Mouse (Mus musculus) left cerebral cortex, adult 9 months (tissue): ENCODE measurements around the gene Ilf3.
"Not testable (repeated sequence)": the region's sequence is repeated elsewhere in the genome, so short reads cannot be mapped to it uniquely, and the experiment has no call there.

Experiments used
- DNase-seq, 2 experiments: peaks; one replicate each; pipeline ENCODE4 v3.0.0; 2022; ENCODE audit warnings: low spot score in 2 of 2

Gene Ilf3

DNA sequence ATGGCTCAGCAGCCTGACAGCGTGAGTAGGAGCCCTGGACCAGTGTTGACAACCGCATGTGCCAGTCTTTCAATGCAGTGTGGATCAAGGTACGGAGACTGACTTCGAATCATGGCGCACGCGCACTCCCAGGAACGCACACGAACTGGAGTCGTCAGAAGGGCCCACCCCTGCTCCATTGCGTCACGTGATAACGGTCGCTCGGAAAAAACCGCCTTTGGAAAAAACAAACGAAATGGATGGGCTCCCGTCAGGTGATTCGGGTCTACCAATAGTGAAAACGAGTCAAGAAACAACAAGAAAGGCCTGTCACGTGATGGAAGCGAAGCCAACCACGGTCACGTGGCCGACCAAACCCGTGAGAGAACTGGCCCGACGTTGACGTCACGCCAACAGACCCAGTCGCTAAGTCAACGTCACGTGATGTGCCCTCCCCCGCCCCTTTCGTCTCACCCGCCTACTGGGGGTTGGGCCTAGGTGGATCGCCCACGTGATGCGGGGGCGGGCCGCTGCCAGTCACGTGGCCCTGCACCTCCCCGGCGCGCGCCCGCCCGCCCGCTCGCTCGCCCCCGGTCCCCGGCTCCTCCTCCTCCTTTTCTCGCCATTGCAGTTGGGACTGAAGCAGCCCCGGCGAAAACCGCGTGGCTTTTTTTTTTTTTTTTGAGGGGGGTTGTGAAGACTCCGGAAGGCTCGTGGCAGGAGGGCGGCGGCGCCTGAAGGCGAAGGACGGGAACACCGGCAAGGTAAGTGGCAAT is at the start of gene Ilf3:
Gene Ilf3 (plus strand): TSS at position 515 of the 755 bp plus-strand sequence.
- DNase-seq = peak; percentile 100

DNA sequence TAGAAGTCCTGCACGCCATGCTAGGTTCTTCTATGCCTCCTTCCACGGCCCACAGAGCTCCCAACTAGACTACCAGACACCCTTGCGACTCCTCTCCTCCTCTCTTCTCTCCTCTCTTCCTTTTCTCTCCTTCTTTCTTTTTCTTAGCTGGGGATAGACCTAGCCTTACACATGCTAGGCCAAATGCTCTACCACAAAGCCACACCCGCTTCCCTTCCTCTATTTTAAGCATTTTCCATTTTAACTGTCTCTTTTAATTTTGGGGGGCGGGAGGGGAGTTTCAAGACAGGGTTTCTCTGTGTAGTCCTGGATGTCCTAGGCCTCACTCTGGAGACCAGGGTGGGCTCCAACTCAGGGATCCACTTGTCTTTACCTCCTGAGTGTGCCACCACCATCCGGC is 48.9 kb upstream of the Ilf3 start:
- no peak for DNase-seq

DNA sequence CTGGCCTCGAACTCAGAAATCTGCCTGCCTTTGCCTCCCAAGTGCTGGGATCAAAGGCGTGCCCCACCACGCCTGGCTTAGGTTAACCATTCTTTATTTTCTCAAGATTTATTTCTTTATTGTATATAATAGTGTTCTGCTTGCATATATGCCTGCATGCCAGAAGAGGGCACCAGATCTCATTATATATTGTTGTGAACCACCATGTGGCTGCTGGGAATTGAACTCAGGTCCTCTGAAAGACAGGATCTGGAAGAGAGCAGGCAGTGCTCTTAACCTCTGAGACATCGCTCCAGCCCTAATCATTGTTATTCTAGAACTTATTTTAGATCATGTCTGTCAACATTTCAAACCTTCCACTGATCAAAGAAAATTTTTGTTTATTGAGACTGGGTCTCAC is 48.2 kb upstream of the Ilf3 start:
- DNase-seq = no peak

DNA sequence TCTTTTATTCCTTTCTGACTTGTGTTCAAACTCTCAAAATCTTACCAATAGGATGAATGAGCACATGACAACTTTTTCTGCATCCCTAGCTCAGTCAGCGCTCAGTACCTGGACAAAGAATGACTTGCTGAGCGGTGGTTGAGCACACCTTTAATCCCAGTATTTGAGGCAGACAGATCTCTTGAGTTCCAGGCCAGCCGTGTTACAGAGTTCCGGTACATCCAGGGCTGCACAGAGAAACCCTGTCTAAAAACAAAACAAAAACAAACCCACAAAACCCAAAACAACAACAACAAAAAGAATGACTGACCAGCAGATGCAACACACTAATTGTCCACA is 47.4 kb upstream of the Ilf3 start:
- DNase-seq = no peak

DNA sequence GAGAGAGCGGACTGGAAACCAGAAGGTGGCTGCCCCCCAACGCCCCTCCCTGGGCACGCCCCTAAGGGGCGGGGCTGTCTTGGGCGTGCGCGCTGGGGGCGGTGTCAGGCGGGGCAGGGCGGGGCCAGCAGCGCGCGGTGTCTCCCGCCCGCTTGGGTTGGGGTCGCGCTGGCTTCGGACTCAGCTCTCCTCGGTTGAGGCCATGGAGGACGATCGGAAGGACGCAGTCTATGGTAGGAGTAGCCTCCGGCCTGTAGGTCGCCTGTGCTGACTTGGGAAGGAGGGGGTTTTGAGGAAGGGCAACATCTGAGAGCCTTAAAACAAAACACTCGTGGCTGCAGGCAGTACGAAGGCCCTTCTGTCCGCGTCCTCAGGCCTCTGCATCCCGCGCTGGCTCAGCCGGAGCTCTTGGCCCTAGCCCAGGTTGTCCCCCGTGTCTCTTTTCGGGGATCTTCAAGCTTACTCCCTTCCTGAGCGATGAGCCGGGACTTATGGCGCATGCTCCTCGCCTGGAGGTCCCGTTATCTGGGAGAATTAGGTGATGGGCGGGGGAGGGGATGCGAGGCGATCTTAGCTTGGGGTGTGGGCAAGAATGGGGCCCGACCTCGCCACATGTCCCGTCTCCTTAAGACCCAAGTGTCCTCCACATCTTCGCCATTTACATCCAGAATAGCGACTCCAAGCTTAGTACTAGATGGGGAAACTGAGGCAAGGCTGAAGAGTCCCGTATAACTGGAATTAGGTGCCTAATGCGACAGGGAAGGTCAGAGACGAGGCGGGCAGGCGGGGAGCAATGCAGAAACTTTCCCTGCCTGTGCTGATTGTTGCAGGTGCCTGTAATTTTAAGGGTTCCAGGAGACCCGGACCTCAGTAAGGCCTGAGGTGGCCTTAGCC is 46.8 kb upstream of the Ilf3 start, which contains the start of gene Slc44a2:
Gene Slc44a2 (plus strand): TSS at position 80 of the 894 bp plus-strand sequence.
- DNase-seq = peak in 1 of 2 experiments; percentile 72

DNA sequence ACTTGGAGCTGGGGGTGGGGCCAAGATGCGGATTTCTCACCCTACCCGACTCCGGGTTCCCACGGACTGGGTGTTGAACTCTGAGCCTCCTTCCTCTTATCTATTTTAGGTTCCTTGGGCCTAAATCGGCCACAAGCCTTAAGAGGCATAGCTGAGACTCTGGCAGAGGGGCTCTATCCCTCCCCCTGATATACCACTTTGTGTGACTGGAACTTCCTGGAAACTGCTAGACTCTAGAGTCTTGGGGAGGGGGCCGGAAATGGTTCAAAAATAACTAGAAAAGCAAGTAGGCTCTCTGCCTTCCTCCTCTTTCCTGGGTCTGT is 46.2 kb upstream of the Ilf3 start:
- DNase-seq = peak in 1 of 2 experiments; percentile 40

DNA sequence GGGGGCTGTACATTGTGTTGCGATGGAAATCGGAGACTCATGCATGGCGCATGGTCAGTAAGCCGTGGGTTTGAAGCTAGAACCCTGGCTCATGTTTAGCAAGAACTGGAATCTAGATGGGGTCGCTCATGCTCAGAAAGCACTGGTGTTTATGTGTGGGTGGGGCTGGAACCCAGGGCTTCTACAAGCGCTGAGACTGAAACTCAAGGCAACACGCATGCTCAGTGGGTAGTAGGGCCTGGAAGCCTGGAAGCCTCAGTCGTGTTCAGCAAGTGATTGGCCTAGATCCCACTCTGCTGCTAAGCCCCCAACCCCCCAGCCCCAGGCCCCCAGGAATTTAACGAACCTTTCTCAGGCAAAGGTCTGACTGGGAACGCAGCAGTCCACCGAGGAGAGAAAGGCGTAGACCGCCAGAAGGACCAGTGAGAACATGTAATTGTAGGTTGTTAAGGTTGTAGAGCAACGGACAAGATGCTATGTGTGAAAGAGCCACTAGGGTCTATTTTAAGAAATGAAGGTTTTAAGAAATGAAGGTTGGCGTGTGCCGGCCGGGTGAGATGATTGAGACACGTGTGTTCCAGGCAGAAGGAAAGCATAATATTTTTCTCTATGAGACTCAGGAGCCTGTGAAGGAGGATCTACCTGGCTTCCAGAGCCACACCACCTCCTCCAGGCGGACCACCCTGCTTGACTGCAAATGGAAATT is 45.3 kb upstream of the Ilf3 start:
- peak in 1 of 2 experiments; percentile 19 for DNase-seq

DNA sequence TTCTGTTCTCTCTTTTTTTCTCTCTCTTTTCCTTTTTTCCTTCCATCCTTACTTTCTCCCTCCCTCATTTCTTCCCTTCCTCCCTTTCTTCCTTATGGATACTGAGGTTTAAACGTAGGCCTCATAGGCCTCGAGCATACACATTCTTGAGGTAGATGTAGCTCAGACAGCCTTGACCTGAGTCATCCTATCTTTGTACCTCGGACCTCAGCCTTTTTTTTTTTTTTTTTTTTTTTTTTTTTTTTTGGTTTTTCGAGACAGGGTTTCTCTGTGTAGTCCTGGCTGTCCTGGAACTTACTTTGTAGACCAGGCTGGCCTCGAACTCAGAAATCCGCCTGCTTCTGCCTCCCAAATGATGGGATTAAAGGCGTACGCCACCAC is 44.8 kb upstream of the Ilf3 start:
- not testable (repeated sequence) for DNase-seq

DNA sequence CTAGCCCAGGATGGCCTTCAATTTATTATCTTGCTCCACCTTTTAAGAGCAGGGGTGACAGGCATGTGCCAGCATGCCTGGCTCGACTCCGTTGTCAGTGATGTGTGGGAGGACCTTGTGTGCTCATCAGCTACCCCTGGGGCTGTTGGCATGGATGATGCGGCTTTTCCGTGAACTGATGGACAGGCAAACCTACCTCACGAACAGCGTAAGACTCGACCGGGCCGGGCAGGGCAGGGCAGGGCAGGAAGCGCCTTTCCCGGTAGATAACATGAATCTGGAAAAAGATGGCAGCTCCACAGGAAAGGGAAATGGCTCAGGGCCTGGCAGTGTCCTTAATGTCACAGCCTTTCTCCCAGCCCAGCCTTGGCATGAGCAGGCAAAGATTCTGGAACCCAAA is 43.4 kb upstream of the Ilf3 start:
- no peak for DNase-seq

DNA sequence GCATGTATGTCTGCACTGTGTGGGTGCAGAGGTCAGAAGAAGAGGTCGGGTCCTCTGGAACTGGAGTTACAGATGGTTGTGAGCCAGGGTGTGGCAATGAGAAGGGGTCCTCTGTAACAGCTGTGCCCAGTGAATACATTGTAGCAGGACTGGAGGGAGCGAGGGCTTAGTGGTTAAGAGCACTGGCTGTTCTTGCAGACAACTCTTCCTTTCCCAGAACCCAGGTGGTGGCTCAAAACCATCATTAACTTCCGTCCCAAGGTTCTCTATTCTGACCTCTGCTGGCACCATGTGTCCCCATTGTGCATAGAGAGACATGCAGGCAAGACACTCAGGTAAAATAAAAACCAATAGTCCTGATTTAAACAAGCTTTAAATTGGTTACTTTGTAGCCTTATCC is 40.1 kb upstream of the Ilf3 start:
- DNase-seq = no peak

DNA sequence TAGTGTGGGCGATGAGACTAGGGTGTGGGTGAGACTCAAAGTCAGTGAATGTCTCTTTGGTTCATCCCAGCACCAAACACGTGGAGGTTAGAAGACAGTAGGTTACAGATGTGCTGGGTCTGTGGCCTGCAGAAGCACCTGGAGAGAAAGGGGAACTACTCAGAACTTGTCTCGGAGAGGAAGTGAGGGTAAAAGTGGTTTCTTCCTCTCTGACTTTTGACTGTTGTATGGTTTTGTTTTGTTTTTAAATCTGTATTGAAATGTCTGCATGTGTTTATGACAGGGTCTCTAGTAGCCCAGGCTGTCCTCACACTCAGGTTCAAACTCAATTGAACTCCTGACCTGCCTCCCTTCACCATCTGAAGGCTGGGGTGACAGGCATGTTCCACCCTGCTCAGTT is 39.6 kb upstream of the Ilf3 start:
- no peak for DNase-seq

DNA sequence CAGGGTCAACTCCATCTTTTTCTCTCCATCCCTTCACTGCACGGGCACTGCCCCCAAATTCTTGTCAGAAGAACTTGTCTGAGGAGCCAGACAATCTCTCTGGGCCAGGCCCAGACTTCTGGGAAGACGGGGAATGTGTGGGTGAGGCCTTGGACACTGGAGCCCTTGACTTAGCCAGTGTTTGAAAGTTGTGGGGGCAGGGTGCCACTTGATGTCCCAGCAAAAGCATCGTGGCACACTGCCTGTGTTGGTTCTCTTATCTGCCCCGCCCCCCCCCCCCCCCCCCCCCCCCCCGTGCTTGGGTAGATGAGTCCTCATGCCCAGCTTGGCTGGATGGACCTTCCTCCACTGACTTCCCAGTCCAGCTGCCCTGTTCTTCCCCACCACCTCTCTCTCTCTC is 38.6 kb upstream of the Ilf3 start:
- no peak for DNase-seq

DNA sequence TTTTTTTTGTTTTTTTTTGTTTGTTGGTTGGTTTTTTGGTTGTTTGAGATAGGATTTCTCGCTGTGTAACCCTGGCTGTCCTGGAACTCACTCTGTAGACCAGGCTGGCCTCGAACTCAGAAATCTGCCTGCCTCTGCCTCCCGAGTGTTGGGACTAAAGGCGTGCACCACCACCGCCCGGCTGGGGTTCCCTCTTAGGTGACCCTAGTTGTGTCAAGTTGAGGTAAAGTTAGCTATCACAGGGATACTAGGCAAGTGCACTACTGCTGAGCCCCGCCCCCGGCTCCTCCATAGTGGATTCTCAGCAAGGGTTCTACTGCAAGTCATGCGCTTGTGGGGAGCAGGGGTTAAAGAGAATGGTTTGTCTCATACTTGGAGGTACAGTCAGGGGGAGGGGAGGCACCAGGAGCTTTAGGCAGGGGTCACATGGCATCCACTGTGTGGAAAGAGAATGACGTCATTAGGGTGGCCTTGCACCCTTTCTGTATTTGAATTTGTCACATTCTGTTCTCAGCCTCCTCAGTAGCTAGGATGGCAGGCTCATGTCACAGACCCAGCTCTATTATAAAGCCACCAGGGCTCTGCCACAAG is 37.9 kb upstream of the Ilf3 start:
- DNase-seq = no peak

DNA sequence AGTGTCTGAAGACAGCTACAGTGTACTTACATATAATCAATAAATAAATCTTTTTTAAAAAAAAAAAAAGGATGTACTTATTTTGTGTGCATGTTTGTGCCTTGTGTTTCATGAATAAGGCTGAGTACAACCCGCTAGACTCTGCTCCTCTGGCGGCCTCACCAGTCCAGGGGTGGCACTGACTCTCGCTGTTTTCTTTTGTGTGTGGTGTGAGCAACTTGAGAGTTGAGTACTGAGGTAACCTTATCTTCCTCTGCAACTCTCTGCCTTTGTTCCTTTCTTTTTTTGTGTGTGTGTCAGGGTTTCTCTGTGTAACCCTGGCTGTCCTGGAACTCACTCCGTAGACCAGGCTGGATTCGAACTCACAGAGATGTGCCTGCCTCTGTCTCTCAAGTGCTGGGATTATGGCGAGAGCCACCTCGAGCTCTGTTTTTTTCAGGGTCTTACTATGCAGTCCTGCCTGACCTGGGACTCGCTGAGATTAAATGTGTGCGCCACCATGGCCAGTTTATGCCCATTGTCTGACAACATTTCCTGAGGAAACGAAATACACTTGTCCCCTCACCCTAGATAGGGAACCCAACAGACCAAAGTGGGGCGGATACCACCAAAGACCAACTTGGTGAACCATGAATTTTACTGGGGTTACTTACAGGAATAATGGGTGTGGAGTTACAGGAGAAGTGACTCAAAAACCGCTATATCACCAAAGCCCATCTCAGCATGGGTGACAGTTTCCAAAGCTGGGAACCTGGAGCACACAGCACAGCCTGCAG is 36.1 kb upstream of the Ilf3 start:
- DNase-seq = no peak

DNA sequence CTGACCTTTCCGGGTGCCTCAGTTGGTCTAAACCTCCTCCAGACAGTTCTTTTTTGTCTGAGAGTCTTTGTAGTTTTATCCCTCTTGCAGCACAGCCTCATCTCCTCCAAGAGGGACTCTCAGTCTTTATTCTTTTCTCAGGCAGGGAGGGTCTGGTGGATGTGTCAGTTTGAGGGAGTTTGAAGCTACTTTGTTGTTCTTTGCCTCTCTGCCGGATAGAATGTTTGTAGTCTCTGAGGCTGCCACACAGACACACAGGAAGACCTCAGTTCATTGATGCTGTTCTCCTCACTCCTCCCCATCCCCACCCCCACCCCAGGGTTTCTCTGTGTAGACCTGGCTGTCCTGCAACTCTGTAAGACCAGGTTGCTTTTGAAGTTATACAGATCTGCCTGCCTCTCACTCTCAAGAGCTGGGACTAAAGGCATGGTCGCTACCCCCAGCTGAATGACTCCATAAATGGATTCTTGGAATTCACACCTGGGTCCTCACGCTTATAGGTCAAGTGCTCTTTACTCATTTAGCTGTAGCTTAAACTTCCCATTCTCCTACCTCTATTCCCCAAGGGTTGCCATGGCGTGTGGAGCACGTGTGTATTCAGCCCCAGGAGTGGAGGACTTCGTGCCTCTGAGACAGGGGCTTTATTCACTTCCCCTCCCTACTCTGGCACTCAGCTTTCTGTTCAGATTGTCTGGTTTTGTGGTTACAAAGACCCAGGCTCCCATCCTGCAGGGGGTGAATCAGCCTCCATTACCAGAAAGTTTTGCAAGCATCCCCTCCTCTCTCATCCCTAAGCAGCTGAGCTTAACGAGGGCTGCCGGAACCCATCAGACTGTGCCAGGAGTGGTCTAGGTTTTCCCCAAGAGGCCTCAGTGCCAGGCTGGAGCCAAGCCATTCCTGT is 35.3 kb upstream of the Ilf3 start:
- no peak for DNase-seq

DNA sequence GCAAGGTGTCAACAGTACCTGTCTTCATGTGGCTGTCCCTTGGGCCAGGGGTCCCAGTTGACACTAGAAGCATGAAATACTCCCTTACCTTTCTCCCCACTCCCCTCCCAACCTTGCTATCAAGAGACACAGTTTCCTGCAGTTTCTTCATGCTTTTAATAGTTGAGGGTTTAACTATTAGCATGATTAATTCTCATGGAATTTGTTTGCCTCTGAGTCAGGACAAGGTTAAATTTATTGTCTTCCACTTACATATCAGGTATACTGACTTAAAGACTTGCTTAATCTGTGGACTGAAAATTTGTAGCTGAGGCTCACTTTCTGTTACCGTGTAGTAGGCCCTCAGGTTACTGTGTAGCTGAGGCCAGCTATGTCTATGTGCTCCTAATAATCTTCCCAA is 34.1 kb upstream of the Ilf3 start:
- DNase-seq = no peak

DNA sequence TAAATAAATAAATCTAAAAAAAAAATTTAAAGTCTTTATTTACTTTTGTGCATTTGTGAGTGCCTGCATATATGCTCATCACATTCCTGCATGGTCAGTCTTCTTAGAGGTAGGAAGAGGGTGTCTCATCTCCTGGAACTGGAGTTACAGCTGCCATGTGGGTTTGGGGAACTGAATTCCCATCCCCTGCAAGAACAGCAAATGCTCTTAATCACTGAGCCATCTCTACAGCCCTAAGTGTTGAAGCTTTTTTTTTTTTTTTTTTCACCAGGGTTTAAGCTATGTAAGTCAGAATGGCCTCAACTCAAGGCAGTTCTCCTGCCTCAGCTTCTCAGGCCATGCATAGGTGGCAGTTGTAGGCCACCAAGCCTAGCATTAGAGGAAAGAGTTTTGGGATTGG is 32.9 kb upstream of the Ilf3 start:
- no peak for DNase-seq

DNA sequence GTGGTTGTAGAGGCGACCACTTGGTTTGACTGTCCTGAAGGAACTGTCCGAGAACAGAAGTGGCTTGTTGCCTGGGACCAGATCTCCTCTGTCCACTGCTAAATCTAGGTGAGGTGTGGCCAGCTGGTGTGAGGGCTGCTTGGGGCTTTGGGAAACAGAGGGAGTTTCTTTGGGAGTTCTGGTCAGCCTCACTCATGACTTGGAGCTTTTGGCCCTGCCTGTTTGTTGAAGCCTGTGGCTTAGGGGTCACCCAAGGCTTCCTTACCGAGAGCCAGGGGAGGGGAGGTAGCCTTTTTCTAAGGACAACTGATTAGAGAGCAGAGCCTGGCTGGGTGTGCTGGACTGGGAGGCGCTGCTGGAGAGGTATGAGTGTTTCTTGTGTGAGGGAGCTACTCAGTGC is 32.3 kb upstream of the Ilf3 start:
- DNase-seq = no peak

DNA sequence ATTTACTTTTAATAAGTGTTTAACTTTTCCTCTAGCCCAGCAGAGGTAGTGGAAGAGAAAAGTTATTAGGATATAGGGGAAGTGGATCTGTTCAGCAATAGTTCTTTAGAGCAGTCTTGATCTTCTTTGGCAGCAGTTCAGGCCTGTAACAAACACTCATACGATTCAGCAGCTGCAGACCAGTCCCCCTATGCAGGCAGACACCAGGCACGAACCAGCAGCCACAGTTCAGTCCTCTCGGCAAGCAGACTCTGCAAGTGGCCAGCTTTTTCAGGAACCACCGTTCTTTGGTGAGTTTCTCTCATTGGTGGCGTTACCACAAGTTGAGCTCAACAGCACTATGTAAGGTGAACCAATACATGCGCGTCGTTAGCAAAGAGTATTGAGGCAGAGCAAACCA is 31.2 kb upstream of the Ilf3 start:
- DNase-seq = no peak

DNA sequence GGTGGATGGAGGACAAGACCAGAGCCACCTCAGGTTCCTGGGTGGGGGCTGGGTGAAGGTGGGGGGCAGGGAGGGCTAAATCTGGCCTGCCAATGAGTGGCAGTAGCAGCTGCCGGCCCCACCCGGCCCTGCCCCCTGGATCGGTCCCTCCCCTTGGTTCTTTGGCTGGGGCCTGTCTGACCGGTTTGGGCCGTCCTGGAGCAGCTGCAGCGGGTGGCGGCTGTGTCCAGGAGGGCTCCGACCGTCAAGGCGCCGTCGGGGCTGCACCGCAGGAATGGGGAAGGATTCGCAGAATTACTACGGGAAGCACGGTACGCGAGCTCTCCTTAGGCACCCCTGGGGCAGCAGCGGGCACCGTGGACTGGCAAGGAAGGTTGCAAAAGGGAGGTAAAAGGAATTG is 30.0 kb upstream of the Ilf3 start:
- no peak for DNase-seq

DNA sequence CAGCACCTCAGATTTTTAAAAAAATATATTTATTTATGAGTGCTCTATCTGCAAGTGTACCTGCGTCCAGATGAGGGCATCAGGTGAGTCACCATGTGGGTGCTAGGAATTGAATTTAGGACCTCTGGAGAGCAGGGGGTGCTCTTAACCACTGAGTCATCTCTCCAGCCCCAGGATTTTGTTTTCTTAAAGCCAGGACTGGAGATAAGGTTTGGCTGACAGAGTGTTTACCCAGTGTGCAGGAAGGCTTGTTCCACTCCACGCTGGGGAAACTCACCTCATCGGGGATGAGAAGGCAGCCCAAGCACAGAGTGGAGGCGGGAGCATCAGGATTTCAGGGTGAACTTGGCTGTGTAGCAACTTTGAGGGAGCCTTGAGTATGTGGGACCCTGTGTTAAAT is 27.3 kb upstream of the Ilf3 start:
- DNase-seq = no peak
